Mouse (Mus musculus) megakaryocyte, embryonic 14.5 days (primary cell): ENCODE measurements around the gene Psmb5.

Experiments
- FLI1 ChIP-seq: IDR thresholded peaks from 2 replicates; pipeline ENCODE4 v1.6.1; 2012; ENCODE audit warnings: low read length, inconsistent platforms, mixed read lengths
- GATA1 ChIP-seq: IDR thresholded peaks from 3 replicates; pipeline ENCODE4 v1.6.1; 2012; ENCODE audit warnings: mixed read lengths, low read length, inconsistent platforms, borderline replicate concordance

DNA sequence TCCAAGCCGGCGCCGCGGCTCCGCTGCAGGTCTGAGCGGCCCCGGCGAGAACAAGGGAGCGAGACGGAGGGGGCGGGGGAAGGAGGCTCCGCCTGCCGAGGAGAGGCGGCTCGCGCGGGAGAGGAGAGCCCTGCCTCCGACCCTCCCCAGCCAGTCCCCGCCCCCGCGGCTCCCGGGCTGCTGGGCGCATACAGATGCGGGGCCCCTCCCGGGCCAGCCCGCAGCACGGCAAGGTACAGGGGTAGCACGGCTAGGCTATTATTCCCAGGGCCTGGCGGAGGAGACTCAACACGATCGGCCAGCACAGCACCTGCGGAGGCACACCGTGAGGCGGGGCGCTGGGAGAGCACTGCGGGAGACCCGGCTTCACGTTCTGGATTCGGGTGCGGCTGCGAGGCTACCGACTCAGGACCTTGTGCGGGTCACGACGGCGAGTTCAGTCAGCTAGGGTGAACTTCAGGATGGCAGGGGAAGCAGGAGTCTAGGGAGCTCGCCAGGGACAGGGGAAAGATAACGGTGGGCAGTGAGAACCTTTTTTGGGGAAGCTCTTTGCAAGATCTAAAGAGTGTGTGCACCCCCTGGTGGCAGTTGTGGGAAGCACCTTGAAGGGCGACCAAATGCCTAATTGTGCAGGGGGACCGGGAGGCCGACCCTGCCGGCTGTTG is 23.6 kb upstream of the Psmb5 start, which contains the start of gene Cdh24:
- TF ChIP-seq GATA1 (no peak), FLI1 (no peak)
